ENCODE assay signal across 18 mouse cellular contexts in genomic region chr3:84409474-84409862, GRCm38 (mm10).
A peak's percentile ranks its signal among the peaks of the same experiment; 100 is the strongest.
DNase-seq lines count a peak whose midpoint lies in the region; ATAC-seq and TF ChIP-seq lines count a peak whose summit lies in the region.
"Had no signal": no experiment of that assay in that cellular context is flagged by ENCODE, and none has a peak within 500 bp of the region (broad histone marks: within the 10 kb centered on the region; RNA-seq: fewer than 3 reads in every experiment).

No protein-coding gene starts in this region.

- H3K9me3 ChIP-seq in intestine, embryonic 16.5 days (ENCODE audit: control insufficient read depth, low read length) = no peaks in the 10 kb centered on the region
- no peaks in the 10 kb centered on the region for H3K9me3 ChIP-seq in intestine, embryonic 15.5 days
- no peaks in the 10 kb centered on the region; the same call in 1 of the 2 replicates for H3K9me3 ChIP-seq in midbrain, embryonic 10.5 days (replicated peaks)
- no peaks in the 10 kb centered on the region for H3K9me3 ChIP-seq in midbrain, postnatal 0 days (ENCODE audit: low read length)
- H3K9me3 ChIP-seq: hindbrain, embryonic 12.5 days; neural tube, embryonic 13.5 days had no signal

- ATAC-seq in intestine, embryonic 16.5 days = peak; percentile 24; the same call in 1 of the 2 replicates
- no peak for ATAC-seq in intestine, embryonic 15.5 days
- no peak for ATAC-seq in midbrain, postnatal 0 days (ENCODE audit: low FRiP score)

- H3K27ac ChIP-seq in intestine, embryonic 16.5 days (ENCODE audit: low read length) = no peak overlapping the region
- no peak overlapping the region for H3K27ac ChIP-seq in intestine, embryonic 15.5 days
- H3K27ac ChIP-seq in midbrain, embryonic 10.5 days (replicated peaks) = peak overlapping the region; percentile 9; the same call in 1 of the 2 replicates
- no peak overlapping the region for H3K27ac ChIP-seq in midbrain, postnatal 0 days (ENCODE audit: low read depth, low read length)
- H3K27ac ChIP-seq: hindbrain, embryonic 12.5 days; kidney, postnatal 0 days; liver, embryonic 14.5 days; neural tube, embryonic 13.5 days had no signal

- H3K4me3 ChIP-seq in intestine, embryonic 16.5 days (ENCODE audit: low read length) = no peak overlapping the region
- no peak overlapping the region for H3K4me3 ChIP-seq in intestine, embryonic 15.5 days (replicated peaks)
- no peak overlapping the region for H3K4me3 ChIP-seq in midbrain, embryonic 10.5 days
- no peak overlapping the region for H3K4me3 ChIP-seq in midbrain, postnatal 0 days (ENCODE audit: low read depth, low read length)
- no peak overlapping the region for H3K4me3 ChIP-seq in myocyte
- H3K4me3 ChIP-seq: hindbrain, embryonic 12.5 days; megakaryocyte, embryonic 14.5 days; neural tube, embryonic 13.5 days had no signal

- TF ChIP-seq POLR2A in myocyte (IDR thresholded peaks at IDR 0.05; ENCODE audit: insufficient read length, low read depth) = no peak

- H3ac ChIP-seq in myocyte (ENCODE audit: control insufficient read depth, insufficient read length) = no peak overlapping the region

- WGBS in intestine, embryonic 16.5 days = 63% methylated on average over 3 of the region's 3 CpGs
- 72% methylated on average over 3 of the region's 3 CpGs for WGBS in intestine, embryonic 15.5 days
- 77% methylated on average over 3 of the region's 3 CpGs for WGBS in midbrain, embryonic 10.5 days
- 82% methylated on average over 3 of the region's 3 CpGs for WGBS in midbrain, postnatal 0 days

- no peak for DNase-seq in midbrain, embryonic 10.5 days (ENCODE audit: low spot score)
- DNase-seq in midbrain, postnatal 0 days (ENCODE audit: low spot score) = no peak
- DNase-seq in urinary bladder, adult 2 months (ENCODE audit: low spot score) = no peak
- no peak for DNase-seq in urinary bladder, adult 18-20 months (ENCODE audit: low spot score in 2 of 2)
- DNase-seq: cerebellum, adult 9-10 months; layer of hippocampus, adult 9-11 months; lung, postnatal 36 days; midbrain, embryonic 14.5 days; thymus, adult 18-20 months; thymus, postnatal 36 days had no signal

- no peaks in the 10 kb centered on the region for H3K27me3 ChIP-seq in intestine, embryonic 16.5 days (replicated peaks; ENCODE audit: control insufficient read depth, insufficient read depth, low read length)
- H3K27me3 ChIP-seq in intestine, embryonic 15.5 days (replicated peaks) = no peaks in the 10 kb centered on the region
- peaks cover 33% of the 10 kb centered on the region for H3K27me3 ChIP-seq in midbrain, embryonic 10.5 days (ENCODE audit: low read depth, poor library complexity, severe bottlenecking)
- H3K27me3 ChIP-seq in midbrain, postnatal 0 days (ENCODE audit: insufficient read depth, low read length) = no peaks in the 10 kb centered on the region
- no peaks in the 10 kb centered on the region for H3K27me3 ChIP-seq in myocyte (ENCODE audit: control insufficient read depth, insufficient read depth, insufficient read length)
- H3K27me3 ChIP-seq: hindbrain, embryonic 12.5 days; neural tube, embryonic 13.5 days had no signal

- H3K4me1 ChIP-seq in intestine, embryonic 16.5 days (ENCODE audit: control insufficient read depth, insufficient read depth, low read length) = peaks cover 16% of the 10 kb centered on the region
- peaks cover 11% of the 10 kb centered on the region; the same call in 1 of the 2 replicates for H3K4me1 ChIP-seq in intestine, embryonic 15.5 days (replicated peaks)
- peaks cover 44% of the 10 kb centered on the region for H3K4me1 ChIP-seq in midbrain, embryonic 10.5 days
- H3K4me1 ChIP-seq in midbrain, postnatal 0 days (ENCODE audit: insufficient read depth, low read length) = no peaks in the 10 kb centered on the region

- no peaks in the 10 kb centered on the region for H3K79me2 ChIP-seq in myocyte (ENCODE audit: control insufficient read depth, insufficient read depth)

- no peak overlapping the region for H3K9ac ChIP-seq in intestine, embryonic 16.5 days (ENCODE audit: low read depth, low read length)
- no peak overlapping the region for H3K9ac ChIP-seq in intestine, embryonic 15.5 days
- H3K9ac ChIP-seq in midbrain, postnatal 0 days (replicated peaks; ENCODE audit: low read length, poor library complexity, severe bottlenecking) = no peak overlapping the region
- H3K9ac ChIP-seq: hindbrain, embryonic 12.5 days; liver, embryonic 14.5 days; neural tube, embryonic 13.5 days had no signal

- H3K4me2 ChIP-seq in intestine, embryonic 16.5 days (ENCODE audit: low read depth, low read length) = no peak overlapping the region
- no peak overlapping the region for H3K4me2 ChIP-seq in intestine, embryonic 15.5 days (replicated peaks)
- H3K4me2 ChIP-seq in midbrain, postnatal 0 days (ENCODE audit: low read depth, low read length, poor library complexity, severe bottlenecking) = no peak overlapping the region
- H3K4me2 ChIP-seq in myocyte (ENCODE audit: low read depth) = no peak overlapping the region
- H3K4me2 ChIP-seq: hindbrain, embryonic 12.5 days; neural tube, embryonic 13.5 days had no signal

- TF ChIP-seq CTCF in midbrain, postnatal 0 days (IDR thresholded peaks at IDR 0.05) = no peak

- H3K36me3 ChIP-seq in intestine, embryonic 16.5 days (ENCODE audit: control insufficient read depth, insufficient read depth, low read length) = no peaks in the 10 kb centered on the region
- H3K36me3 ChIP-seq in intestine, embryonic 15.5 days = no peaks in the 10 kb centered on the region
- no peaks in the 10 kb centered on the region for H3K36me3 ChIP-seq in midbrain, embryonic 10.5 days
- H3K36me3 ChIP-seq in midbrain, postnatal 0 days (ENCODE audit: insufficient read depth, low read length) = no peaks in the 10 kb centered on the region
- no peaks in the 10 kb centered on the region for H3K36me3 ChIP-seq in myocyte (ENCODE audit: control insufficient read depth, insufficient read depth)
- H3K36me3 ChIP-seq: hindbrain, embryonic 12.5 days; neural tube, embryonic 13.5 days had no signal

TF ChIP-seq in myocyte, 11 proteins besides CTCF, POLR2A, EP300 and RAD21:
- peak in 2 of 3 experiments; percentile 56 to 77 for TF ChIP-seq MYOD1 (IDR thresholded peaks at IDR 0.05; ENCODE audit: control insufficient read depth in 1 of 3, insufficient read length in 2 of 3, low read depth in 2 of 3)
- no peak for TF ChIP-seq SRF (IDR thresholded peaks at IDR 0.05; ENCODE audit: control insufficient read depth, insufficient read length, low read depth)
- no peak for TF ChIP-seq MAX (IDR thresholded peaks at IDR 0.05; ENCODE audit: low read depth)
- TF ChIP-seq CEBPB (IDR thresholded peaks at IDR 0.05; ENCODE audit: insufficient read depth, poor library complexity, severe bottlenecking) = no peak
